Mouse (Mus musculus): ENCODE data around the gene Slc22a5. TPM values are rescaled to one million over a fixed set of nuclear protein-coding genes. Genes with fewer than 3 reads are reported as not detected.

The Slc22a5 gene
- polyA plus RNA-seq, 1 experiment from 2014 or later: 8.4 TPM

GRCm38 (mm10) chr11:53819511-53819910, 71.9 kb downstream of the Slc22a5 start:
- 86% methylated on average over 6 of the region's 6 CpGs for WGBS
- ATAC-seq (ENCODE audit: insufficient number of reproducible peaks, insufficient read depth, low FRiP score, low read depth): no peak

GRCm38 (mm10) chr11:53818794-53819193, 72.7 kb downstream of the Slc22a5 start:
- no peak overlapping the region for H3K27ac ChIP-seq (replicated peaks in 1 of 2; ENCODE audit: control insufficient read depth in 1 of 2, insufficient read depth in 1 of 2, low read depth in 2 of 2, low read length in 2 of 2)
- no peak for ATAC-seq (ENCODE audit: insufficient number of reproducible peaks, insufficient read depth, low FRiP score, low read depth)
- no peaks in the 10 kb centered on the region for H3K4me1 ChIP-seq (ENCODE audit: control insufficient read depth in 2 of 2, insufficient read depth in 2 of 2, low read length in 2 of 2)
- H3K9me3 ChIP-seq (ENCODE audit: control insufficient read depth, low read length): no peaks in the 10 kb centered on the region
- no peak overlapping the region for H3K4me2 ChIP-seq (ENCODE audit: low read length)
- no peak overlapping the region for H3K4me3 ChIP-seq (ENCODE audit: control insufficient read depth in 1 of 2, insufficient read depth in 1 of 2, low read depth in 1 of 2, low read length in 2 of 2)
- no peaks in the 10 kb centered on the region for H3K36me3 ChIP-seq (ENCODE audit: control insufficient read depth, insufficient read depth, low read length)
- WGBS: 53% methylated on average over 6 of the region's 6 CpGs
- H3K27me3 ChIP-seq (ENCODE audit: control insufficient read depth, insufficient read depth, low read length): no peaks in the 10 kb centered on the region
- H3K9ac ChIP-seq (ENCODE audit: low read length): no peak overlapping the region

More at GRCm38 (mm10) chr11:53819511-53819910, 71.9 kb downstream of the Slc22a5 start:
- Histone ChIP-seq H3K36me3 (ENCODE audit: control insufficient read depth, insufficient read depth, low read length) (no peaks in the 10 kb centered on the region), H3K9ac (ENCODE audit: low read length) (no peak overlapping the region), H3K4me2 (ENCODE audit: low read length) (no peak overlapping the region), H3K27ac (replicated peaks in 1 of 2; ENCODE audit: control insufficient read depth in 1 of 2, insufficient read depth in 1 of 2, low read depth in 2 of 2, low read length in 2 of 2) (no peak overlapping the region), H3K9me3 (ENCODE audit: control insufficient read depth, low read length) (no peaks in the 10 kb centered on the region), H3K4me1 (ENCODE audit: control insufficient read depth in 2 of 2, insufficient read depth in 2 of 2, low read length in 2 of 2) (no peaks in the 10 kb centered on the region), H3K4me3 (ENCODE audit: control insufficient read depth in 1 of 2, insufficient read depth in 1 of 2, low read depth in 1 of 2, low read length in 2 of 2) (no peak overlapping the region), H3K27me3 (ENCODE audit: control insufficient read depth, insufficient read depth, low read length) (no peaks in the 10 kb centered on the region)

- no peak overlapping the region for H3K27ac ChIP-seq (replicated peaks in 1 of 2; ENCODE audit: control insufficient read depth in 1 of 2, insufficient read depth in 1 of 2, low read depth in 2 of 2, low read length in 2 of 2)
- H3K4me3 ChIP-seq (ENCODE audit: control insufficient read depth in 1 of 2, insufficient read depth in 1 of 2, low read depth in 1 of 2, low read length in 2 of 2): no peak overlapping the region
- H3K4me1 ChIP-seq (ENCODE audit: control insufficient read depth in 2 of 2, insufficient read depth in 2 of 2, low read length in 2 of 2): no peaks in the 10 kb centered on the region
- H3K9ac ChIP-seq (ENCODE audit: low read length): no peak overlapping the region
- 82% methylated on average over 5 of the region's 5 CpGs for WGBS
- H3K4me2 ChIP-seq (ENCODE audit: low read length): no peak overlapping the region
- H3K9me3 ChIP-seq (ENCODE audit: control insufficient read depth, low read length): no peaks in the 10 kb centered on the region
- H3K36me3 ChIP-seq (ENCODE audit: control insufficient read depth, insufficient read depth, low read length): no peaks in the 10 kb centered on the region
- H3K27me3 ChIP-seq (ENCODE audit: control insufficient read depth, insufficient read depth, low read length): no peaks in the 10 kb centered on the region
- ATAC-seq (ENCODE audit: insufficient number of reproducible peaks, insufficient read depth, low FRiP score, low read depth): no peak
Measured at GRCm38 (mm10) chr11:53816841-53817375, 74.6 kb downstream of the Slc22a5 start.

GRCm38 (mm10) chr11:53814810-53815209, 76.7 kb downstream of the Slc22a5 start:
- Histone ChIP-seq H3K9me3 (ENCODE audit: control insufficient read depth, low read length) (no peaks in the 10 kb centered on the region), H3K36me3 (ENCODE audit: control insufficient read depth, insufficient read depth, low read length) (no peaks in the 10 kb centered on the region), H3K4me2 (ENCODE audit: low read length) (no peak overlapping the region), H3K27ac (replicated peaks in 1 of 2; ENCODE audit: control insufficient read depth in 1 of 2, insufficient read depth in 1 of 2, low read depth in 2 of 2, low read length in 2 of 2) (no peak overlapping the region), H3K4me3 (ENCODE audit: control insufficient read depth in 1 of 2, insufficient read depth in 1 of 2, low read depth in 1 of 2, low read length in 2 of 2) (no peak overlapping the region), H3K4me1 (ENCODE audit: control insufficient read depth in 2 of 2, insufficient read depth in 2 of 2, low read length in 2 of 2) (no peaks in the 10 kb centered on the region; a peak in 1 of 4 replicates), H3K27me3 (ENCODE audit: control insufficient read depth, insufficient read depth, low read length) (no peaks in the 10 kb centered on the region), H3K9ac (ENCODE audit: low read length) (no peak overlapping the region)
- WGBS: 43% methylated on average over 3 of the region's 3 CpGs
- no peak for ATAC-seq (ENCODE audit: insufficient number of reproducible peaks, insufficient read depth, low FRiP score, low read depth)

Other genes starting within 250 kb of the Slc22a5 start
- 18.2 and 19.7 TPM in 2 replicates for gene Rad50, start 184.3 kb downstream of the Slc22a5 start, polyA plus RNA-seq (2014; fragmentation: Nextera tagmentation; extraction: Ambion mirVana)
- gene Il5, start 170.9 kb downstream of the Slc22a5 start, polyA plus RNA-seq (2014; fragmentation: Nextera tagmentation; extraction: Ambion mirVana): not detected in 2 replicates
- 9.3 and 10.8 TPM in 2 replicates for gene Irf1, start 121.6 kb downstream of the Slc22a5 start, polyA plus RNA-seq (2014; fragmentation: Nextera tagmentation; extraction: Ambion mirVana)
- not detected in 2 replicates for gene Gm17334, start 118.5 kb downstream of the Slc22a5 start, polyA plus RNA-seq (2014; fragmentation: Nextera tagmentation; extraction: Ambion mirVana)
- gene Gm12216, start 32.4 kb downstream of the Slc22a5 start, polyA plus RNA-seq (2014; fragmentation: Nextera tagmentation; extraction: Ambion mirVana): 0.30 and 1.0 TPM in 2 replicates
- gene Slc22a21, start 88.7 kb upstream of the Slc22a5 start, polyA plus RNA-seq (2014; fragmentation: Nextera tagmentation; extraction: Ambion mirVana): 2.6 and 2.9 TPM in 2 replicates
- gene Slc22a4, start 136.4 kb upstream of the Slc22a5 start, polyA plus RNA-seq (2014; fragmentation: Nextera tagmentation; extraction: Ambion mirVana): 0.26 and 1.3 TPM in 2 replicates
- gene Pdlim4, start 177.4 kb upstream of the Slc22a5 start, polyA plus RNA-seq (2014; fragmentation: Nextera tagmentation; extraction: Ambion mirVana): 11.5 and 14.6 TPM in 2 replicates
- gene P4ha2, start 208.4 kb upstream of the Slc22a5 start, polyA plus RNA-seq (2014; fragmentation: Nextera tagmentation; extraction: Ambion mirVana): 40.3 and 40.6 TPM in 2 replicates